9 mouse cellular contexts compared by ENCODE assay signal in the genomic region with DNA sequence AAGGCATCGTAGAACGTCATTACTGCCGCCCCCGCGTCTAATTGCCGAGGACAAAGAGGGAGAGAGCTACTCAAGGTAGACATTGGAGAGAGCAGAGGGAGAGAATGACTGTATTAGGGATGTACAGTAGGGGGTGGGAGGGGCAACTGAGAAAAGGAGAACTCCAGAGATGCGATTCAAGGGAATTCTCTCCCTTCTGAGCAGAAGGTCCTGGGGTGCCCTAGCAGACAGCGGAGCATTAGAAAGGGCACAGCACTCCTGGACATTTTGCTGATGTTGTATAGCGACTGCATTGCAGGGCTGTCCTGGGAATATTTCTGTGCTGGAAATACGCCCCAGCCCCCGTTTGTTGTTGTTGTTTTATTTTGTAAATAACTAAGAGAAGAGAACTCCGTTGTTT. TPM values are rescaled to one million over a fixed set of nuclear protein-coding genes. Genes with fewer than 3 reads are reported as not detected.
A peak's percentile ranks its signal among the peaks of the same experiment; 100 is the strongest.
DNase-seq lines count a peak whose midpoint lies in the region; ATAC-seq and TF ChIP-seq lines count a peak whose summit lies in the region.
"Had no signal": no experiment of that assay in that cellular context is flagged by ENCODE, and none has a peak within 500 bp of the region (broad histone marks: within the 10 kb centered on the region; RNA-seq: fewer than 3 reads in every experiment).

No protein-coding gene starts in this region.

- peaks cover 4% of the 10 kb centered on the region; the same call in 1 of the 2 replicates for H3K4me1 ChIP-seq in forebrain, embryonic 13.5 days
- peaks cover 3% of the 10 kb centered on the region; the same call in 1 of the 2 replicates for H3K4me1 ChIP-seq in midbrain, embryonic 16.5 days (ENCODE audit: control insufficient read depth, insufficient read depth, low read length)
- H3K4me1 ChIP-seq: liver, embryonic 15.5 days had no signal

- H3K27ac ChIP-seq in gastrocnemius, adult 2 months = peak overlapping the region; percentile 98; the same call in 1 of the 2 replicates
- H3K27ac ChIP-seq in layer of hippocampus, adult 2 months = peak overlapping the region; percentile 99; the same call in 1 of the 2 replicates
- peak overlapping the region; percentile 85; the same call in 1 of the 2 replicates for H3K27ac ChIP-seq in forebrain, embryonic 13.5 days
- H3K27ac ChIP-seq in midbrain, embryonic 16.5 days (ENCODE audit: low read length) = peak overlapping the region; percentile 80; the same call in 1 of the 2 replicates

- H3K9ac ChIP-seq in forebrain, embryonic 13.5 days = 0 out of 2 replicates have a peak overlapping the region, but pooled peaks have one; percentile 51
- no peak overlapping the region for H3K9ac ChIP-seq in midbrain, embryonic 16.5 days (ENCODE audit: low read depth, low read length)
- H3K9ac ChIP-seq: liver, embryonic 15.5 days had no signal

- no peaks in the 10 kb centered on the region for H3K9me3 ChIP-seq in forebrain, embryonic 13.5 days (replicated peaks)
- H3K9me3 ChIP-seq in midbrain, embryonic 16.5 days (replicated peaks; ENCODE audit: control insufficient read depth, low read length, poor library complexity, severe bottlenecking) = no peaks in the 10 kb centered on the region
- H3K9me3 ChIP-seq: liver, embryonic 15.5 days had no signal

- intact Hi-C loops in gastrocnemius, adult 2 months (cut with DNase I) = no loop called here

- no peaks in the 10 kb centered on the region for H3K36me3 ChIP-seq in forebrain, embryonic 13.5 days (ENCODE audit: poor library complexity, severe bottlenecking)
- no peaks in the 10 kb centered on the region for H3K36me3 ChIP-seq in midbrain, embryonic 16.5 days (ENCODE audit: control insufficient read depth, insufficient read depth, low read length)
- H3K36me3 ChIP-seq: liver, embryonic 15.5 days had no signal

- TF ChIP-seq CTCF in gastrocnemius, adult 2 months (IDR thresholded peaks at IDR 0.05) = no peak
- no peak for TF ChIP-seq CTCF in layer of hippocampus, adult 2 months (conservative IDR thresholded peaks at IDR 0.05)

- H3K4me3 ChIP-seq in gastrocnemius, adult 2 months = no peak overlapping the region
- no peak overlapping the region for H3K4me3 ChIP-seq in layer of hippocampus, adult 2 months
- H3K4me3 ChIP-seq in forebrain, embryonic 13.5 days = no peak overlapping the region
- H3K4me3 ChIP-seq in midbrain, embryonic 16.5 days (ENCODE audit: low read depth, low read length) = no peak overlapping the region

- DNase-seq in gastrocnemius, adult 2 months = no peak
- DNase-seq in gastrocnemius, adult 8-10 months (ENCODE audit: low spot score in 2 of 2) = no peak
- no peak for DNase-seq in layer of hippocampus, adult 2 months (ENCODE audit: low spot score in 2 of 2)
- no peak for DNase-seq in layer of hippocampus, adult 9-11 months
- no peak for DNase-seq in c-Kit-positive CD71-positive TER-119-positive erythroid progenitor cells, embryonic 14.5 days (ENCODE audit: low spot score)
- no peak for DNase-seq in embryo, embryonic 10 days (ENCODE audit: low spot score)

- 89% methylated on average over 12 of the region's 12 CpGs for WGBS in forebrain, embryonic 13.5 days
- WGBS in midbrain, embryonic 16.5 days = 89% methylated on average over 12 of the region's 12 CpGs

- no peak for ATAC-seq in forebrain, embryonic 13.5 days
- ATAC-seq in midbrain, embryonic 16.5 days = no peak

- no peaks in the 10 kb centered on the region for H3K27me3 ChIP-seq in forebrain, embryonic 13.5 days
- H3K27me3 ChIP-seq in midbrain, embryonic 16.5 days (ENCODE audit: control insufficient read depth, insufficient read depth, low read depth, low read length) = no peaks in the 10 kb centered on the region
- H3K27me3 ChIP-seq: liver, embryonic 15.5 days had no signal

- no peak overlapping the region for H3K4me2 ChIP-seq in forebrain, embryonic 13.5 days
- H3K4me2 ChIP-seq in midbrain, embryonic 16.5 days (ENCODE audit: low read length) = no peak overlapping the region

RNA-seq across cellular contexts. Expression of gene Ubash3b, which starts 45.2 kb away (rescaled TPM):
- under 1 TPM; 0.33 to 0.45 TPM for total RNA-seq in gastrocnemius, adult 2 months (2021)
- under 1 TPM in 3 of 4 experiments, not detected in 1; 0.17 to 0.34 (median 0.27) TPM for total RNA-seq in gastrocnemius, adult 8-10 months (2022)
- 10 to 100 TPM; 26.7 to 27.0 TPM for total RNA-seq in layer of hippocampus, adult 2 months (2021)
- polyA plus RNA-seq in forebrain, embryonic 13.5 days (2015; fragmentation: Nextera tagmentation; extraction: Ambion mirVana) = 9.7 and 9.8 TPM in 2 replicates
- 23.2 and 24.2 TPM in 2 replicates for polyA plus RNA-seq in midbrain, embryonic 16.5 days (2015; fragmentation: Nextera tagmentation; extraction: Ambion mirVana)

Comparison
In these comparisons a context has a peak if more than half of its experiments do, and no peak if none do; other contexts are left out.
1. RNA of gene Ubash3b, which starts 45.2 kb away (total RNA-seq): 26.7 to 27.0 TPM in layer of hippocampus, adult 2 months; 0.33 to 0.45 TPM in gastrocnemius, adult 2 months and 0.17 to 0.34 TPM in gastrocnemius, adult 8-10 months; every median in the first group is over 10 times any median in the second.
2. Peak in every context shown above with its lines, with median percentiles within 50 percentile points of each other: H3K27ac ChIP-seq.